Mouse (Mus musculus) urinary bladder, adult 18-20 months (tissue): ENCODE measurements at regions not wholly inside any gene's neighbourhood (a gene's known extent, or its start where the extent isn't known, plus 50 kb on each side); places are given as distances from the start of the nearest gene placed in this dataset.

Experiments
- DNase-seq, 2 experiments: peaks; one replicate each; pipeline ENCODE4 v3.0.0; 2022; ENCODE audit warnings: low spot score in 2 of 2, mixed read lengths in 2 of 2

GRCm38 (mm10) chr7:144994229-144994628 lies 54.5 kb upstream of the Ccnd1 start:
- DNase-seq = no peak

GRCm38 (mm10) chr7:144993566-144993965 lies 53.8 kb upstream of the Ccnd1 start:
- no peak for DNase-seq

GRCm38 (mm10) chr7:144991760-144992159 lies 52.0 kb upstream of the Ccnd1 start:
- DNase-seq = no peak
